Mouse (Mus musculus) megakaryocyte, embryonic 14.5 days (primary cell): ENCODE measurements around the gene Cd180.

Experiments used
- FLI1 ChIP-seq: IDR thresholded peaks from 2 replicates; pipeline ENCODE4 v1.6.1; 2012; ENCODE audit warnings: low read length, inconsistent platforms, mixed read lengths
- GATA1 ChIP-seq: IDR thresholded peaks from 3 replicates; pipeline ENCODE4 v1.6.1; 2012; ENCODE audit warnings: mixed read lengths, low read length, inconsistent platforms, borderline replicate concordance

GRCm38 (mm10) chr13:102783531-102784310 lies 90.4 kb downstream of the Cd180 start:
- TF ChIP-seq GATA1: no peak
- no peak for TF ChIP-seq FLI1
